Mouse (Mus musculus) heart, postnatal 0 days (tissue): ENCODE results near the gene Trappc3.

Experiments
- CTCF ChIP-seq: IDR thresholded peaks from 2 replicates; pipeline ENCODE4 v1.5.1; 2016; ENCODE audit warnings: antibody characterized with exemption, control low read depth, low read depth
- EP300 ChIP-seq: IDR thresholded peaks from 2 replicates; pipeline ENCODE4 v1.6.1; 2016; ENCODE audit warnings: antibody characterized with exemption, low read depth

- no peak for TF ChIP-seq CTCF
- TF ChIP-seq EP300, result no peak
Observed at GRCm38 (mm10) chr4:126233676-126234308, 28.3 kb upstream of the Trappc3 start.
